Mouse (Mus musculus) forebrain, embryonic 11.5 days (tissue): Measurements from ENCODE around the gene Wdr59. TPM values are rescaled to one million over a fixed set of nuclear protein-coding genes. Genes with fewer than 3 reads are reported as not detected.

Experiments
- ATAC-seq: fragments of 200-750 bp; cut with Nextera tagmentation; replicated peaks from 2 replicates; pipeline ENCODE4 v1.8.0; 2017; ENCODE audit warnings: moderate TSS enrichment; ENCODE audit not compliant: low FRiP score
- DNase-seq: peaks from one replicate; pipeline ENCODE4 v3.0.0-alpha.2; 2017; ENCODE audit warnings: low spot score
- H3K27ac ChIP-seq: fragments of 300-500 bp; sonication (generic); 2 replicates; pipeline ENCODE4 v1.5.1; 2014; ENCODE audit warnings: low read depth, low read length
- H3K27me3 ChIP-seq: fragments of 300-500 bp; sonication (generic); 2 replicates; pipeline ENCODE4 v1.6.1; 2014; ENCODE audit warnings: mild to moderate bottlenecking, low read length, mixed read lengths; ENCODE audit not compliant: control insufficient read depth, insufficient read depth
- H3K36me3 ChIP-seq: fragments of 300-500 bp; sonication (generic); 2 replicates; pipeline ENCODE4 v1.6.1; 2014; ENCODE audit warnings: mild to moderate bottlenecking, low read length, moderate library complexity, mixed read lengths; ENCODE audit not compliant: control insufficient read depth, insufficient read depth
- H3K4me1 ChIP-seq: fragments of 300-500 bp; sonication (generic); replicated peaks from 2 replicates; pipeline ENCODE4 v1.6.1; 2014; ENCODE audit warnings: low read length, mixed read lengths; ENCODE audit not compliant: control insufficient read depth, insufficient read depth
- H3K4me2 ChIP-seq: fragments of 300-500 bp; sonication (generic); 2 replicates; pipeline ENCODE4 v1.6.1; 2014; ENCODE audit warnings: low read depth, mild to moderate bottlenecking, low read length, moderate library complexity, mixed read lengths; ENCODE audit not compliant: severe bottlenecking
- H3K4me3 ChIP-seq: fragments of 300-500 bp; sonication (generic); 2 replicates; pipeline ENCODE4 v1.5.1; 2014; ENCODE audit warnings: low read depth, low read length
- H3K9ac ChIP-seq: fragments of 300-500 bp; sonication (generic); 2 replicates; pipeline ENCODE4 v1.6.1; 2014; ENCODE audit warnings: low read length
- H3K9me3 ChIP-seq: fragments of 300-500 bp; sonication (generic); 2 replicates; pipeline ENCODE4 v1.6.1; 2016; ENCODE audit warnings: low read length, mixed read lengths; ENCODE audit not compliant: control insufficient read depth
- WGBS: fragments of 180-500 bp; shearing (Covaris S2); extraction: QIAGEN DNeasy Blood & Tissue Kit; methylation state at CpG from one replicate; pipeline ENCODE4 v1.1.7; 2014; 5-methylcytosine and 5-hydroxymethylcytosine counted together
- polyA plus RNA-seq: library from polyadenylated mRNA; unstranded; fragments of >200 nt; fragmentation: Nextera tagmentation; extraction: Ambion mirVana; gene quantifications from 2 replicates; pipeline ENCODE4 v1.2.1, GENCODE M21; 2014

The Wdr59 gene
- polyA plus RNA-seq, 1 experiment from 2014 or later: 3.7 TPM

DNA sequence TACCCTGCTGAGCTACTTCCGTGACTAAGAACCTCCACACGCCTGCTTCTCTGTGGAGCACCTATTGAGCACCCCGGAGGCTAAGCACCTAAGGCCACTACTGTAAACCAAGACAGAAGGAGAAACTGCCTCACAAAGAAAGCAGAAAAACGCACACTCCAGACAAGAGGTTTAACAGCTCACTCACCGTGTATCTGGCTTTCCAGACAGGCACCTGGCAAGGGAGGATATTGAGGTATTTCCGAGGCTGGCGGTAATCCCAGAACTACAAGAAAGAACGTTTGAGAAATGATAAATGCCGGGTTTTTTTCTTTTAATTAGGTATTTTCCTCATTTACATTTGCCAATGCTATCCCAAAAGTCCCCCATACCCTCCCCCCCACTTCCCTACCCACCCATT is 29.4 kb downstream of the Wdr59 start:
- 90% methylated on average over 9 of the region's 9 CpGs for WGBS
- no peaks in the 10 kb centered on the region for H3K36me3 ChIP-seq

DNA sequence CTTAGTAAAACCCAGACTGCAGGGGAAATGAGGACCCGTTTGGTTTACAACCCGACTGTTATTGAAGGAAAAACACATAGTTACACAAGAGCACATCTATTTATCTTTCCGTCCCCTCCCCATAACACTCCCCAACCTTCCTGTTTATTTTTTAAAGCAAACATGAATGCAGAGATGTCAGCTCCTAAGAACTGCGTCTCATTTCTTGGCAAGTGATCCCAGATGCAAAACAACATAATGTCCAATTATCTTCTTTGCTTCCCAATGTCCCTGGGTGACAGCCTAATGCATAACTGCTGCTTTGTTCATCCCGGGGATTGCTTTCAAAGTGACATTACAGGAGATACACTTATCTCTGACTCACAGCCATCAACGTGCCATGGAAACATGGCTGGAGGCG is 30.7 kb downstream of the Wdr59 start:
- 86% methylated on average over 7 of the region's 7 CpGs for WGBS
- Histone ChIP-seq H3K4me2 (no peak overlapping the region), H3K27me3 (no peaks in the 10 kb centered on the region), H3K4me1 (no peaks in the 10 kb centered on the region), H3K9ac (no peak overlapping the region), H3K9me3 (no peaks in the 10 kb centered on the region), H3K4me3 (no peak overlapping the region), H3K27ac (no peak overlapping the region), H3K36me3 (no peaks in the 10 kb centered on the region)
- ATAC-seq (no peak), DNase-seq (no peak)

More for the DNA sequence above, 29.4 kb downstream of the Wdr59 start:
- Histone ChIP-seq H3K9me3 (no peaks in the 10 kb centered on the region), H3K4me3 (no peak overlapping the region), H3K27ac (no peak overlapping the region), H3K27me3 (no peaks in the 10 kb centered on the region), H3K9ac (no peak overlapping the region), H3K4me2 (no peak overlapping the region), H3K4me1 (no peaks in the 10 kb centered on the region)
- ATAC-seq (no peak), DNase-seq (no peak)

DNA sequence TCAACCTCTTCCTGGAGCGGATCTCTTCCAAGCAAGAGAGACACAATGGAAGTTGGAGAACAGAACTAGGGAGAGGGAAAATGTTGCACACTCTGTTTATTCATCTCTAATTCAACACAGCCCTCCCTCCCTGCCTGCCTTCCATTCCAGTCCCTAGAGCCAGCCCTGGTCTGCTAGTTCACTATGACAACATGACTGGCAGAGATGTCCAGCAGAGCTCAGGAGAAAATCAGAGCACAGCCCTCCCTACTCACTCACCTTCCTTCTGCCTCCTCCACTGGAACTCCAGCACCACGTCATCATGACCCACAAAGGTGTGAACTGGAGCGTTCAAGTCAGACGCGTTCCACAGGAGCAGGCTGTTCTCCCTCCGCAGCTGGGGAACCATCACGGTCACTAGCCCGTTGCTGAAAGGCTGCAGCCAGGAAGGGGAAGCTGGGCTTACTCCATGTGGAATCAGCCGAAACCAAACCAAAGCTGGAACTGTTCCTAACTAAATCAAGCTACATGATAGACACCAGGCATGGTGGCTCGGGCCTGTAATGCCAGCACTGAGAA is 31.8 kb downstream of the Wdr59 start:
- H3K4me3 ChIP-seq: no peak overlapping the region
- H3K9me3 ChIP-seq: no peaks in the 10 kb centered on the region
- 91% methylated on average over 10 of the region's 10 CpGs for WGBS
- DNase-seq (no peak), ATAC-seq (no peak)
- no peak overlapping the region for H3K9ac ChIP-seq
- H3K36me3 ChIP-seq: no peaks in the 10 kb centered on the region
- no peak overlapping the region for H3K27ac ChIP-seq
- H3K4me1 ChIP-seq: no peaks in the 10 kb centered on the region
- H3K27me3 ChIP-seq: no peaks in the 10 kb centered on the region
- H3K4me2 ChIP-seq: no peak overlapping the region

DNA sequence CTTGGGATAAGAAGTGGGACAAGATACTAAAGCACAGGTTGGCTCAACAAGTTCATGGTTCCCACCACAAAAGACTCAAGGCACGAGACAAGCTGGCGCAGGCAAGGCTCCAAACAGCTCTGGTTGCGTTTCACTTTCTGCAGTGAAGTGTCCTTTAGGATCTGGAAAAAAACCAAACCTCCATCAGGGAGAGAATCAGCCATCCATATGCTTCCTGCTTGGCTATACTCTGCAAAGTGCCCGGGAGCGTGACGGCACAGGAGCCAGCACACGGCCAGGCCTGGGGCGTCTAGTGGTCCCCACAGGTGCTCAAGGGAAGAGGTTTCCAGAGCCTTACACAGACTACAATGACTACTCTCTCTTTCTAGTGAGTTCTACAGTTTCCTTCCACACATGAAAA is 41.2 kb downstream of the Wdr59 start:
- Histone ChIP-seq H3K27ac (no peak overlapping the region), H3K27me3 (no peaks in the 10 kb centered on the region), H3K4me1 (no peaks in the 10 kb centered on the region), H3K9ac (no peak overlapping the region), H3K9me3 (no peaks in the 10 kb centered on the region), H3K4me2 (no peak overlapping the region), H3K36me3 (no peaks in the 10 kb centered on the region), H3K4me3 (no peak overlapping the region)
- no peak for DNase-seq
- ATAC-seq: no peak
- WGBS: 95% methylated on average over 8 of the region's 8 CpGs

DNA sequence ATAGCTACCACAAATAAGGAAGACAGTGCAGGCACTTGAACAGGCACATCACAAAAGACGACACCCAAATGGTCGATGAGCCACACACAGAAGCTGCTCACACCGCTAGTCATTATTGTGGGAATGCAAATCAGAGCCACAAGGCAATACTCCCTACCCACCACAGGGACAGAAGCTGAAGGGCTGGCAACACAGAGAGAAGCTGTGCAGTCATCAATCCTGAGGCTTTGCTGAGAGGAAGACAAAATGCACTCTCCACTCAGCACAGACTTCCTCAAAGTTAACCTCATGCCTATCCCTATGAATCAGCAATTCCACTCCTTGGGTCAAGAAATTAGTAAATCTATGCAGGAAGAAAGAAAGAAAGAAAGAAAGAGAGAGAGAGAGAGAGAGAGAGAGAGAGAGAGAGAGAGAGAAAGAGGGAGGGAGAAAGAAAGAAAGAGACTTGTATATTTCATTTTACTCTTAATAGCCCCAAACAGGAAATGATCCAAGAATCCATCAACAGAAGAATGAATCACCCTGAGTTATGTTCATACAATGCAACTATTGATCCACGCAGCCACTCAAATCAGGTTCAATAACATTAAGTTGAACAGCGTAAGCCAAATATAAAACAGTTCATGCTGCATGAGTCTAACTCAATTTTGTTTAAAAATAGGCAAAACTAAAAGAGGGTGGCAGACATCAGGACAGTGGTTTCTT is 44.0 kb downstream of the Wdr59 start:
- no peaks in the 10 kb centered on the region for H3K36me3 ChIP-seq
- no peak for ATAC-seq

DNA sequence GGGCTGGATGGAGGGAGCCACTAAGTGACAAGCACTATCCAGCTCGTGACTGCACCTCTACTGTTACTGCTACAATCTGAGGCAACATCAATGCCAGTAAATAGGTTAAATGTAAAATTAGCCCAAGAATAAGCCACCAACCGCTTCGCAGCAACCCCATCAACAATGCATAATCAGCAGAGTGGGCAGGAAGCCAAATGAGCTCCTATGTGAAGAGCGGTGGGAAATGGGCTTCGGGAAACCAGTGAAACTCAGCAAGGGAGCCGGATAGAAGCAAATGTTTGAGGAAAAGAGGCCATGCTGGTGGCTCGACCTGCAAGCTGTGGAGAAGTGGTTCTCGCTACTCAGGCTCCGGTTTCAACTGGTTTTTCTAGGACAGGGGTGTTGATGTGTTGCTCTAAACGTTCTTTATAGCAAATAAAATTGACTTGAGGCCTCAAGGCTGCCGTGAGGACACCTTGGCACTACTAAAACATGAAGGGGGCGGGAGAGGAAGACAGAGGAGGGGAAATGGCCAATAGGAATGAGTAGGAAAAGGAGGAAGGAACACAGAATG is 50.3 kb downstream of the Wdr59 start:
- Histone ChIP-seq H3K36me3 (no peaks in the 10 kb centered on the region), H3K4me2 (no peak overlapping the region), H3K9me3 (no peaks in the 10 kb centered on the region), H3K27me3 (no peaks in the 10 kb centered on the region), H3K9ac (no peak overlapping the region), H3K27ac (no peak overlapping the region), H3K4me1 (peaks cover 6% of the 10 kb centered on the region; the same call in 1 of the 2 replicates), H3K4me3 (no peak overlapping the region)
- 85% methylated on average over 12 of the region's 12 CpGs for WGBS
- DNase-seq (no peak), ATAC-seq (no peak)

More for the DNA sequence above, 44.0 kb downstream of the Wdr59 start:
- H3K4me3 ChIP-seq: no peak overlapping the region
- H3K9me3 ChIP-seq: no peaks in the 10 kb centered on the region
- no peak overlapping the region for H3K27ac ChIP-seq
- no peaks in the 10 kb centered on the region for H3K27me3 ChIP-seq
- no peak for DNase-seq
- WGBS: 92% methylated on average over 5 of the region's 5 CpGs
- no peak overlapping the region for H3K9ac ChIP-seq
- no peak overlapping the region for H3K4me2 ChIP-seq
- no peaks in the 10 kb centered on the region for H3K4me1 ChIP-seq

DNA sequence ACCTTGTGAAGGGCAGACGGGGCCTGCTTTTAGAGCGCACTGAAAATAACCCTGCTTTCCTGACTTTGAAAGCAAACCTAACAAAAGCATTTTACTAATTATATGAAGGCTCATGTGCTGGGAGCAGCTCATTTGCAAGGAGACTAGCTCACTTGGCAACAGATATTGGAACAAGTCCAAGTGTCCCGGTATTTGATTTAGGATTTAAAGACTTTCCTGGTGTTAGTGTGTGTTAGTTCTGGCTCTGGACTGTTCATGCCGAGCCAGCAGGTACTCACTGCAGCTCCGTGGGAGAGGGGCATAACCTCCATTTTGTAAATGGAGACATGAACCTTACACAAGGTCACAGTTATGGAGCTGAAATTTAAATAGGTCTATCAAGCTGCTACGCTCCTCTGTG is 52.9 kb downstream of the Wdr59 start:
- Histone ChIP-seq H3K36me3 (no peaks in the 10 kb centered on the region), H3K27me3 (no peaks in the 10 kb centered on the region), H3K27ac (no peak overlapping the region), H3K9ac (no peak overlapping the region), H3K4me3 (no peak overlapping the region), H3K4me2 (no peak overlapping the region), H3K9me3 (no peaks in the 10 kb centered on the region), H3K4me1 (peaks cover 6% of the 10 kb centered on the region; the same call in 1 of the 2 replicates)
- 64% methylated on average over 6 of the region's 6 CpGs for WGBS
- DNase-seq (no peak), ATAC-seq (no peak; the same call in 1 of the 2 replicates)

DNA sequence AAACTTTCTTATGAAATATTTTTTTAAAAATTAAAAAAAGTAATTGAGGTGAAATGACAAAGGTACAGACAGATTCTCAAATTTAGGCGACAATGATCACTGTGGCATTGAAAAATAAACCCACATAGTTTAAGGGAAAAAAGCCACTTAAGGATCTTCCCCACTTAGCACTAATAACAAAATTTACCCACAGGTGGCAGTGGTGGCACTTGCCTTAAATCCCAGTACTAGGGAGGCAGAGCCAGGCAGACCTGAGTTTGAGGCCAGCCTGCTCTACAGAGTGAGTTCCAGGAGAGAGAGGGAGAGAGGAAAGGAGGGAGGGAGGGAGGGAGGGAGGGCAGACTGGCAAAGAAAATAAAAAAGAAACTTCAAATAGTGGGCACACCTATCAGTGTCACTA is 56.6 kb downstream of the Wdr59 start:
- H3K9ac ChIP-seq: no peak overlapping the region
- H3K27ac ChIP-seq: no peak overlapping the region
- no peaks in the 10 kb centered on the region for H3K9me3 ChIP-seq
- ATAC-seq: no peak
- H3K4me1 ChIP-seq: peaks cover 6% of the 10 kb centered on the region; the same call in 1 of the 2 replicates
- no peaks in the 10 kb centered on the region for H3K36me3 ChIP-seq
- no peaks in the 10 kb centered on the region for H3K27me3 ChIP-seq
- DNase-seq: no peak
- H3K4me2 ChIP-seq: no peak overlapping the region
- WGBS: 84% methylated on average over 1 of the region's 1 CpGs
- no peak overlapping the region for H3K4me3 ChIP-seq
